Mouse (Mus musculus): Measurements from ENCODE around the gene Rbm47.

GRCm38 (mm10) chr5:66050841-66051240 lies 122.1 kb downstream of the Rbm47 start:
- no peak for TF ChIP-seq CTCF (IDR thresholded peaks at IDR 0.05; ENCODE audit: borderline replicate concordance, control insufficient read depth, extremely low read depth, insufficient read depth, low read length, poor library complexity)
- TF ChIP-seq POLR2A (IDR thresholded peaks at IDR 0.05; ENCODE audit: control insufficient read depth, extremely low read depth, insufficient read depth, low read length, poor library complexity): no peak

All from thymus, adult 2 months (tissue).